Comparison of ENCODE assay signal across 12 mouse cellular contexts in the genomic region with DNA sequence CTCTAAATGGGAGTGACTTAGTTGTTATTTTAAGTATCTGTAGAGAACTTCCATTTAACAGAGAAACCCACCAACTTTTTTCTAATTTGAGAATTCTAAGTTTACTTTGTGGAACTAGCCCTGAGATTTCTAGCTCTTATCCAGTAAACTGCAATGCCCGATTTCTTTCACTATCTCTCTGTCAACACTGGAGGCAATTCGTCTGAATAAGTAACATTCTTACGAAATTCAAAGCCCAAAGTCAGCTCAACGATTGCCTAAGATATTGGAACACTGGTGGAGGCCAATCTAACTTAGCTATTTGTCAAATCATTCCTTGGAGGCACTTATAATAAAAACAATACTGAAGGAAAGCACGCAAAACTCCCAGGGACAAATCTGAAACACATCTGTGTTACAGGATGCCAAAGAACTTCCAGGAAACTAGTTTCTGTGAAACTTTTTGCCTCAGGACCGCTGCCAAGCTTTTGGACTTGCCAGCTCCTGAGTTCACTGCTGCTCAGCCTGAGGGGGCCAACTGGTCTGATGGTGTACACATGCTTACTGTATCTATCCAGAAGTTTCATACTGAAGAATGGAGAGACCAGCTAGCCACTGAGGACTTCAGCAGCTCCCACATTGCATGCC. TPM values are rescaled to one million over a fixed set of nuclear protein-coding genes. Genes with fewer than 3 reads are reported as not detected.
A peak's percentile ranks its signal among the peaks of the same experiment; 100 is the strongest.
DNase-seq lines count a peak whose midpoint lies in the region; ATAC-seq and TF ChIP-seq lines count a peak whose summit lies in the region.
"Had no signal": no experiment of that assay in that cellular context is flagged by ENCODE, and none has a peak within 500 bp of the region (broad histone marks: within the 10 kb centered on the region; RNA-seq: fewer than 3 reads in every experiment).

No protein-coding gene starts in this region.

- DNase-seq in limb, embryonic 14.5 days (ENCODE audit: low spot score) = peak; percentile 79
- DNase-seq in limb, embryonic 10.5 days (ENCODE audit: low spot score) = no peak
- peak; percentile 66 for DNase-seq in heart, adult 9 months (ENCODE audit: low spot score in 2 of 2)
- peak; percentile 84 for DNase-seq in skeletal muscle tissue, adult 2 months (ENCODE audit: low read depth, low spot score)
- no peak for DNase-seq in cerebellum, postnatal 36 days
- DNase-seq: left cerebral cortex, postnatal 4 days had no signal

- 55% methylated on average over 6 of the region's 6 CpGs for WGBS in limb, embryonic 14.5 days
- 87% methylated on average over 6 of the region's 6 CpGs for WGBS in limb, embryonic 10.5 days
- WGBS in hindbrain, embryonic 13.5 days = 89% methylated on average over 6 of the region's 6 CpGs

- H3K36me3 ChIP-seq in limb, embryonic 14.5 days (ENCODE audit: control insufficient read depth, insufficient read depth, low read length) = no peaks in the 10 kb centered on the region
- no peaks in the 10 kb centered on the region for H3K36me3 ChIP-seq in limb, embryonic 10.5 days
- no peaks in the 10 kb centered on the region for H3K36me3 ChIP-seq in hindbrain, embryonic 13.5 days
- H3K36me3 ChIP-seq: forebrain, embryonic 15.5 days; hindbrain, embryonic 15.5 days had no signal

- H3K4me2 ChIP-seq in limb, embryonic 14.5 days (replicated peaks; ENCODE audit: low read depth, low read length, severe bottlenecking) = no peak overlapping the region
- H3K4me2 ChIP-seq in hindbrain, embryonic 13.5 days = no peak overlapping the region
- H3K4me2 ChIP-seq: forebrain, embryonic 15.5 days; hindbrain, embryonic 15.5 days had no signal

- H3K27ac ChIP-seq in limb, embryonic 14.5 days (replicated peaks; ENCODE audit: low read depth, low read length) = no peak overlapping the region
- no peak overlapping the region for H3K27ac ChIP-seq in limb, embryonic 10.5 days
- H3K27ac ChIP-seq in embryonic fibroblast, embryonic 13.5 days (ENCODE audit: insufficient read depth, low read length) = peak overlapping the region; percentile 33; the same call in 1 of the 2 replicates
- H3K27ac ChIP-seq in hindbrain, embryonic 13.5 days = no peak overlapping the region
- H3K27ac ChIP-seq: forebrain, embryonic 15.5 days; hindbrain, embryonic 15.5 days; macrophage had no signal

- no peaks in the 10 kb centered on the region for H3K27me3 ChIP-seq in limb, embryonic 14.5 days (ENCODE audit: control insufficient read depth, insufficient read depth, low read length)
- H3K27me3 ChIP-seq in limb, embryonic 10.5 days (ENCODE audit: low read depth, poor library complexity, severe bottlenecking) = no peaks in the 10 kb centered on the region
- no peaks in the 10 kb centered on the region for H3K27me3 ChIP-seq in hindbrain, embryonic 13.5 days
- H3K27me3 ChIP-seq: CH12.LX; forebrain, embryonic 15.5 days; hindbrain, embryonic 15.5 days had no signal

- no peak overlapping the region for H3K9ac ChIP-seq in limb, embryonic 14.5 days (ENCODE audit: low read depth, low read length, severe bottlenecking)
- no peak overlapping the region for H3K9ac ChIP-seq in hindbrain, embryonic 13.5 days
- H3K9ac ChIP-seq: forebrain, embryonic 15.5 days; hindbrain, embryonic 15.5 days had no signal

- TF ChIP-seq CTCF in embryonic fibroblast, embryonic 13.5 days (IDR thresholded peaks at IDR 0.05; ENCODE audit: borderline replicate concordance, insufficient read depth, low read length) = no peak

- H3K4me1 ChIP-seq in limb, embryonic 14.5 days (ENCODE audit: control insufficient read depth, insufficient read depth, low read length) = no peaks in the 10 kb centered on the region
- no peaks in the 10 kb centered on the region for H3K4me1 ChIP-seq in limb, embryonic 10.5 days
- peaks cover 4% of the 10 kb centered on the region for H3K4me1 ChIP-seq in embryonic fibroblast, embryonic 13.5 days (ENCODE audit: control insufficient read depth, insufficient read depth, low read length)
- no peaks in the 10 kb centered on the region for H3K4me1 ChIP-seq in hindbrain, embryonic 13.5 days (replicated peaks)
- H3K4me1 ChIP-seq: forebrain, embryonic 15.5 days; hindbrain, embryonic 15.5 days had no signal

- no peak for TF ChIP-seq POLR2A in limb, embryonic 14.5 days (IDR thresholded peaks at IDR 0.05; ENCODE audit: borderline replicate concordance, extremely low read depth, insufficient read depth, insufficient read length)
- no peak for TF ChIP-seq POLR2A in embryonic fibroblast, embryonic 13.5 days (IDR thresholded peaks at IDR 0.05; ENCODE audit: low read depth, low read length)

- H3K9me3 ChIP-seq in limb, embryonic 14.5 days (ENCODE audit: control insufficient read depth, low read length) = no peaks in the 10 kb centered on the region
- H3K9me3 ChIP-seq in limb, embryonic 10.5 days (replicated peaks) = no peaks in the 10 kb centered on the region
- no peaks in the 10 kb centered on the region for H3K9me3 ChIP-seq in hindbrain, embryonic 13.5 days
- H3K9me3 ChIP-seq: forebrain, embryonic 15.5 days; hindbrain, embryonic 15.5 days had no signal

- H3K4me3 ChIP-seq in limb, embryonic 14.5 days (replicated peaks; ENCODE audit: low read length) = no peak overlapping the region
- no peak overlapping the region for H3K4me3 ChIP-seq in limb, embryonic 10.5 days
- no peak overlapping the region for H3K4me3 ChIP-seq in embryonic fibroblast, embryonic 13.5 days (ENCODE audit: insufficient read depth, low read length)
- no peak overlapping the region for H3K4me3 ChIP-seq in hindbrain, embryonic 13.5 days
- H3K4me3 ChIP-seq: forebrain, embryonic 15.5 days; hindbrain, embryonic 15.5 days had no signal

- no peak for ATAC-seq in limb, embryonic 14.5 days (ENCODE audit: low FRiP score, low read depth)
- no peak for ATAC-seq in hindbrain, embryonic 13.5 days (ENCODE audit: low FRiP score)
- ATAC-seq: forebrain, embryonic 15.5 days had no signal

RNA-seq across cellular contexts. Expression of gene Ehbp1, which starts 45.5 kb away (rescaled TPM):
- polyA plus RNA-seq in limb, embryonic 14.5 days (2012; rRNA removed) = 15.9 and 21.4 TPM in 2 replicates
- 12.1 and 15.4 TPM in 2 replicates for polyA plus RNA-seq in limb, embryonic 14.5 days (2014; fragmentation: Nextera tagmentation; extraction: Ambion mirVana)
- polyA plus RNA-seq in limb, embryonic 10.5 days (2016; fragmentation: Nextera tagmentation; extraction: Ambion mirVana) = 5.9 and 7.9 TPM in 2 replicates
- 27.7 and 38.7 TPM in 2 replicates for polyA plus RNA-seq in embryonic fibroblast, embryonic 13.5 days (2011; ENCODE audit: insufficient read length, low read depth, missing spikeins)
- polyA plus RNA-seq in hindbrain, embryonic 13.5 days (2015; fragmentation: Nextera tagmentation; extraction: Ambion mirVana) = 17.5 and 21.8 TPM in 2 replicates

Comparison
In these comparisons a context has a peak if more than half of its experiments do, and no peak if none do; other contexts are left out.
1. DNase-seq: peak in limb, embryonic 14.5 days (single experiment), heart, adult 9 months (2 of 2) and skeletal muscle tissue, adult 2 months (single experiment); none in limb, embryonic 10.5 days (single experiment) and cerebellum, postnatal 36 days (0 of 2).